Mouse (Mus musculus) myocyte (in vitro differentiated cells): ENCODE measurements at regions not wholly inside any gene's neighbourhood (a gene's known extent, or its start where the extent isn't known, plus 50 kb on each side); places are given as distances from the start of the nearest gene placed in this dataset.

Source experiments
- H3K27me3 ChIP-seq: one replicate; pipeline ENCODE4 v1.6.1; 2011; ENCODE audit not compliant: control insufficient read depth, insufficient read depth, insufficient read length
- H3K36me3 ChIP-seq: one replicate; pipeline ENCODE4 v1.6.1; 2011; ENCODE audit not compliant: control insufficient read depth, insufficient read depth
- H3K4me2 ChIP-seq: one replicate; pipeline ENCODE4 v1.6.1; 2011; ENCODE audit warnings: low read depth, control low read depth
- H3K4me3 ChIP-seq: one replicate; pipeline ENCODE4 v1.5.1; 2011; ENCODE audit warnings: mild to moderate bottlenecking, control low read depth, moderate library complexity
- H3K79me2 ChIP-seq: one replicate; pipeline ENCODE4 v1.6.1; 2011; ENCODE audit not compliant: control insufficient read depth, insufficient read depth
- H3ac ChIP-seq: one replicate; pipeline ENCODE4 v1.6.1; 2011; ENCODE audit not compliant: control insufficient read depth, insufficient read length
- CEBPB ChIP-seq: IDR thresholded peaks from 2 replicates; pipeline ENCODE4 v1.6.1; 2011; ENCODE audit warnings: mild to moderate bottlenecking, moderate library complexity; ENCODE audit not compliant: poor library complexity, insufficient read depth, severe bottlenecking
- E2F4 ChIP-seq: IDR thresholded peaks from one replicate; pipeline ENCODE4 v1.6.1; 2011; ENCODE audit warnings: mild to moderate bottlenecking, control low read depth, moderate library complexity; ENCODE audit not compliant: insufficient read depth
- MAX ChIP-seq: IDR thresholded peaks from one replicate; pipeline ENCODE4 v1.6.1; 2011; ENCODE audit warnings: low read depth, mild to moderate bottlenecking, control low read depth
- MYOD1 ChIP-seq, 3 experiments: IDR thresholded peaks; one replicate each; pipeline ENCODE4 v1.6.1; 2011; ENCODE audit warnings: control low read depth in 2 of 3, low read depth in 2 of 3, mild to moderate bottlenecking in 2 of 3, moderate library complexity in 1 of 3; ENCODE audit not compliant: insufficient read length in 2 of 3, control insufficient read depth in 1 of 3
- MYOG ChIP-seq, 3 experiments: IDR thresholded peaks; one replicate each; pipeline ENCODE4 v1.6.1; 2011; ENCODE audit warnings: control low read depth in 2 of 3, low read depth in 2 of 3, mild to moderate bottlenecking in 2 of 3; ENCODE audit not compliant: insufficient read length in 2 of 3, control insufficient read depth in 1 of 3, insufficient read depth in 1 of 3
- POLR2A ChIP-seq: IDR thresholded peaks from one replicate; pipeline ENCODE4 v1.6.1; 2011; ENCODE audit warnings: low read depth, mild to moderate bottlenecking, control low read depth, moderate library complexity; ENCODE audit not compliant: insufficient read length
- POLR2AphosphoS2 ChIP-seq: IDR thresholded peaks from one replicate; pipeline ENCODE4 v1.6.1; 2011; ENCODE audit warnings: low read depth, control low read depth; ENCODE audit not compliant: insufficient read length
- REST ChIP-seq: IDR thresholded peaks from one replicate; pipeline ENCODE4 v1.6.1; 2011; ENCODE audit warnings: mild to moderate bottlenecking, control low read depth, moderate library complexity; ENCODE audit not compliant: insufficient read depth, insufficient read length
- SRF ChIP-seq: IDR thresholded peaks from one replicate; pipeline ENCODE4 v1.6.1; 2011; ENCODE audit warnings: low read depth; ENCODE audit not compliant: control insufficient read depth, insufficient read length
- TCF12 ChIP-seq: IDR thresholded peaks from one replicate; pipeline ENCODE4 v1.6.1; 2011; ENCODE audit warnings: mild to moderate bottlenecking, control low read depth; ENCODE audit not compliant: poor library complexity, insufficient read depth, severe bottlenecking
- TCF3 ChIP-seq: IDR thresholded peaks from one replicate; pipeline ENCODE4 v1.6.1; 2011; ENCODE audit warnings: low read depth, control low read depth; ENCODE audit not compliant: insufficient read length
- USF1 ChIP-seq: IDR thresholded peaks from one replicate; pipeline ENCODE4 v1.6.1; 2011; ENCODE audit warnings: low read depth, mild to moderate bottlenecking, control low read depth, moderate library complexity

DNA sequence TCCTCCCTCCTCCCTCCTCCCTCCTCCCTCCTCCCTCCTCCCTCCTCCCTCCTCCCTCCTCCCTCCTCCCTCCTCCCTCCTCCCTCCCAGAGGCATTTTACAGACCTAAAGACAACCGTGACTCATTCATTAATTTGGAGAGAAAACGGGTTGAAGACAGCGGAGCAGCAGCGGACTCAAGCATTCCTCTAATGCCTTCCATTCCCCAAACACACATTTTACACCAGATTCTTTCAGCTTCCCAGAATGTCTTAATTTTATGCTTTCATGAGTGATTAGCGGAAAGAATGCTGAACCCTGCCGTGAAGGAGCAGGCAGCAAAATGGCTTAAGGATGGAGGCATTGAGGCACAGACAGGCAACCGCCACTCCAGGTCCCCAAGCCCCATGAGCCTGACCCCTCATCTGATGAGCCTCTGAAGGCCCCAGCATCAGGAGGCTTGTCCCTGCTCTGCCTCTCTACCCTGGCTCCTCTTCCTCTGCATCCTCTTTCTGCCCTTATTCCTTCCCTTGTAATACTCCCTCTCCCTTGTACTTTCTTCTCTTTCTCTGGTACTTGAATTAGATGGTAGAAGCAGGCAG lies 192.5 kb downstream of the Cdc5l start:
- Histone ChIP-seq H3K27me3 (no peaks in the 10 kb centered on the region), H3K4me3 (no peak overlapping the region), H3ac (no peak overlapping the region), H3K36me3 (no peaks in the 10 kb centered on the region), H3K4me2 (peak overlapping the region; percentile 90), H3K79me2 (no peaks in the 10 kb centered on the region)
- TF ChIP-seq USF1: no peak
- no peak for TF ChIP-seq REST
- TF ChIP-seq TCF12: no peak
- no peak for TF ChIP-seq POLR2A
- no peak for TF ChIP-seq CEBPB
- TF ChIP-seq MAX: no peak
- TF ChIP-seq MYOD1 (IDR thresholded peaks at IDR 0.05; ENCODE audit: control insufficient read depth in 1 of 3, insufficient read length in 2 of 3, low read depth in 2 of 3): no peak
- no peak for TF ChIP-seq POLR2AphosphoS2
- TF ChIP-seq MYOG (IDR thresholded peaks at IDR 0.05; ENCODE audit: control insufficient read depth in 1 of 3, insufficient read depth in 1 of 3, insufficient read length in 2 of 3, low read depth in 2 of 3): no peak
- TF ChIP-seq SRF: no peak
- TF ChIP-seq TCF3: no peak
- no peak for TF ChIP-seq E2F4

GRCm38 (mm10) chr17:45240545-45240944 lies 193.0 kb downstream of the Cdc5l start:
- H3K27me3 ChIP-seq: no peaks in the 10 kb centered on the region
- peak overlapping the region; percentile 70 for H3K4me2 ChIP-seq
- TF ChIP-seq POLR2AphosphoS2 (no peak), POLR2A (no peak), MYOG (IDR thresholded peaks at IDR 0.05; ENCODE audit: control insufficient read depth in 1 of 3, insufficient read depth in 1 of 3, insufficient read length in 2 of 3, low read depth in 2 of 3) (no peak), MYOD1 (IDR thresholded peaks at IDR 0.05; ENCODE audit: control insufficient read depth in 1 of 3, insufficient read length in 2 of 3, low read depth in 2 of 3) (no peak), TCF3 (no peak), USF1 (no peak), SRF (no peak), MAX (no peak), REST (no peak), CEBPB (no peak), E2F4 (no peak), TCF12 (no peak)

DNA sequence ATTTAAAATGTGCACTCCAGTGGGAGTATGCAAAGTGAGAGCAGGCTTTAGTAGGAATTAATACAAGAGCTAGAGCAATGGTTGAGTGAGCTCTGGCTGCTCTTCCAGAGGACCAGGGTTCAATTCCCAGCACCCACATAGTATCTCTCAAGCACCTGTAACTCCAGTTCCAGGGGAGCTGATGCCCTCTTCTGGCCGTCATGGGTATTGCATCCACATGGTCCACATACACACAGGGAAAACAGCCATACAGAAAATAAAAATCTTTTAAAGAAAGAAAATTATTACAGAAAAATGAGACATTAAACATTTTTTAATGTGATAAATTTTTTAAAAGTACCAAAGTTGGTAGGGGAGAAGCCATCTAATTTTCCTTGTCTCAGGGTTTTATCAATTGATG lies 196.3 kb downstream of the Cdc5l start:
- no peak overlapping the region for H3K4me3 ChIP-seq
- H3K36me3 ChIP-seq: no peaks in the 10 kb centered on the region
- no peaks in the 10 kb centered on the region for H3K79me2 ChIP-seq
- no peaks in the 10 kb centered on the region for H3K27me3 ChIP-seq
- H3K4me2 ChIP-seq: no peak overlapping the region
- no peak for TF ChIP-seq CEBPB
- H3ac ChIP-seq: no peak overlapping the region

More at GRCm38 (mm10) chr17:45240545-45240944, 193.0 kb downstream of the Cdc5l start:
- Histone ChIP-seq H3K79me2 (no peaks in the 10 kb centered on the region), H3K36me3 (no peaks in the 10 kb centered on the region), H3K4me3 (no peak overlapping the region), H3ac (no peak overlapping the region)

DNA sequence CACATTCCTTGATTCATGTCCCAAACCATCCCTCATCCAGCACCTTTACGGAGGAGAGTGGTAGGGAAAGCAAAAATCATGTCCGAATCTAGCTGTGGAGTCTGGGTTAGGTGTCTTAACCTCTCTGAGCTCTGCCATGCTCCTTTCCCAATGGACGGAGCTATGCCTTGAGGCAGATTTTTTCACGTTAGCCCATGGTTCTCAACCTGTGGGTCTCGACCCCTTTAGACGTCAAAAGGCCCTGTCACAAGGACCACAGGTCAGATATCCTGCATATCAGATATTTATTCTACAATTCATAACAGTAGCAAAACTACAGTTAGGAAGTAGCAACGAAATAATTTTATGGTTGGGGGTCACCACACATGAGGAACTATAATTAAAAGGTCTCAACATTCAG lies 198.1 kb downstream of the Cdc5l start:
- no peak for TF ChIP-seq POLR2AphosphoS2
- Histone ChIP-seq H3K79me2 (no peaks in the 10 kb centered on the region), H3K4me2 (no peak overlapping the region), H3K4me3 (no peak overlapping the region), H3ac (no peak overlapping the region), H3K36me3 (no peaks in the 10 kb centered on the region), H3K27me3 (no peaks in the 10 kb centered on the region)

DNA sequence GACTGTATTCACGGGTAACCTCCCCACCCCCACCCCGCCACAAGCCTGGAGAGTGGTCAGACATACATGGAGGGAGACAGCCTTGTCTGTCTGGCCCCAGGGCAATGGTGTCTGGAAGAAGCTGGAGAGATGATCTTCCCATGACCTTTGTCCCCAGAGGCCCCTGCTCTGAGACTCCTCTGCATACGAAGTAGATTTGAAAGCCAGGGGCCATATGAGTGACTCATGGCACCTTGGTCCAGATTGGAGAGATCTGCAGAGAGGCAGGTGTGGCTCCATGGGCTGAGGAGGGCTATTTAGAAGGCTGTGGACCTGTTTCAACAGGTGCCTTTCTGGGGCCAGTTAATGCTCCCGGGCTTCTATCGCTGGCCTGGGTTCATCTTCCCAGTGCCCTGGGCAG lies 200.7 kb downstream of the Cdc5l start:
- Histone ChIP-seq H3K36me3 (no peaks in the 10 kb centered on the region), H3K4me3 (no peak overlapping the region), H3ac (no peak overlapping the region), H3K27me3 (no peaks in the 10 kb centered on the region), H3K4me2 (no peak overlapping the region), H3K79me2 (no peaks in the 10 kb centered on the region)
- TF ChIP-seq CEBPB: no peak
- TF ChIP-seq SRF: no peak
- no peak for TF ChIP-seq POLR2AphosphoS2
- no peak for TF ChIP-seq MYOG (IDR thresholded peaks at IDR 0.05; ENCODE audit: control insufficient read depth in 1 of 3, insufficient read depth in 1 of 3, insufficient read length in 2 of 3, low read depth in 2 of 3)
- no peak for TF ChIP-seq REST
- TF ChIP-seq TCF3: no peak
- TF ChIP-seq POLR2A: no peak
- TF ChIP-seq MAX: no peak
- TF ChIP-seq E2F4: no peak
- TF ChIP-seq TCF12: no peak
- TF ChIP-seq MYOD1 (IDR thresholded peaks at IDR 0.05; ENCODE audit: control insufficient read depth in 1 of 3, insufficient read length in 2 of 3, low read depth in 2 of 3): no peak
- TF ChIP-seq USF1: no peak
